Mouse (Mus musculus) kidney, postnatal 0 days (tissue): ENCODE data around the gene Etv5. TPM values are rescaled to one million over a fixed set of nuclear protein-coding genes. Genes with fewer than 3 reads are reported as not detected.

ENCODE experiments used
- ATAC-seq: fragments of 200-750 bp; cut with Nextera tagmentation; replicated peaks from 2 replicates; pipeline ENCODE4 v1.8.0; 2017; ENCODE audit warnings: low read depth, moderate number of reproducible peaks, moderate TSS enrichment, moderate library complexity; ENCODE audit not compliant: low FRiP score
- DNase-seq: peaks from one replicate; pipeline ENCODE4 v3.0.0-alpha.2; 2016; ENCODE audit warnings: low spot score
- H3K27ac ChIP-seq: fragments of 300-500 bp; sonication (generic); 2 replicates; pipeline ENCODE4 v1.5.1; 2014; ENCODE audit warnings: mild to moderate bottlenecking
- H3K27me3 ChIP-seq: fragments of 300-500 bp; sonication (generic); 2 replicates; pipeline ENCODE4 v1.6.1; 2014; ENCODE audit warnings: low read length, mixed read lengths; ENCODE audit not compliant: insufficient read depth
- H3K36me3 ChIP-seq: fragments of 300-500 bp; sonication (generic); 2 replicates; pipeline ENCODE4 v1.6.1; 2014; ENCODE audit warnings: low read length, mixed read lengths; ENCODE audit not compliant: insufficient read depth
- H3K4me1 ChIP-seq: fragments of 300-500 bp; sonication (generic); replicated peaks from 2 replicates; pipeline ENCODE4 v1.6.1; 2014; ENCODE audit warnings: antibody characterized with exemption, low read length, mixed read lengths; ENCODE audit not compliant: insufficient read depth
- H3K4me2 ChIP-seq: fragments of 300-500 bp; sonication (generic); 2 replicates; pipeline ENCODE4 v1.6.1; 2014; ENCODE audit warnings: mild to moderate bottlenecking, low read length, moderate library complexity, mixed read lengths
- H3K4me3 ChIP-seq: fragments of 300-500 bp; sonication (generic); replicated peaks from 2 replicates; pipeline ENCODE4 v1.5.1; 2014; ENCODE audit warnings: low read depth, low read length
- H3K9ac ChIP-seq: fragments of 300-500 bp; sonication (generic); 2 replicates; pipeline ENCODE4 v1.6.1; 2014; ENCODE audit warnings: low read depth, low read length
- H3K9me3 ChIP-seq: fragments of 300-500 bp; sonication (generic); replicated peaks from 2 replicates; pipeline ENCODE4 v1.6.1; 2016; ENCODE audit warnings: low read length, inconsistent platforms, mixed read lengths
- CTCF ChIP-seq: IDR thresholded peaks from 2 replicates; pipeline ENCODE4 v1.5.1; 2016; ENCODE audit warnings: antibody characterized with exemption, low read depth, mild to moderate bottlenecking, moderate library complexity
- WGBS: fragments of 180-500 bp; shearing (Covaris S2); extraction: QIAGEN DNeasy Blood & Tissue Kit; methylation state at CpG from one replicate; pipeline ENCODE4 v1.1.7; 2014; 5-methylcytosine and 5-hydroxymethylcytosine counted together
- polyA plus RNA-seq: library from polyadenylated mRNA; unstranded; fragments of >200 nt; fragmentation: Nextera tagmentation; extraction: Ambion mirVana; gene quantifications from 2 replicates; pipeline ENCODE4 v1.2.1, GENCODE M21; 2015

Gene Etv5
- polyA plus RNA-seq, 1 experiment from 2014 or later = 45.8 TPM

GRCm38 (mm10) chr16:22433944-22434343 is 5.6 kb downstream of the Etv5 start:
- DNase-seq = peak; percentile 54
- 16% methylated on average over 12 of the region's 12 CpGs for WGBS
- Histone ChIP-seq H3K36me3 (no peaks in the 10 kb centered on the region), H3K9me3 (no peaks in the 10 kb centered on the region), H3K4me1 (peaks cover 15% of the 10 kb centered on the region), H3K27ac (no peak overlapping the region; the same call in 1 of the 2 replicates), H3K27me3 (no peaks in the 10 kb centered on the region), H3K4me2 (0 out of 2 replicates have a peak overlapping the region, but pooled peaks have one; percentile 25), H3K9ac (no peak overlapping the region), H3K4me3 (no peak overlapping the region)
- no peak for ATAC-seq
- TF ChIP-seq CTCF = no peak

GRCm38 (mm10) chr16:22431773-22432172 is 7.7 kb downstream of the Etv5 start:
- Histone ChIP-seq H3K4me1 (peaks cover 15% of the 10 kb centered on the region), H3K4me2 (no peak overlapping the region), H3K9me3 (no peaks in the 10 kb centered on the region), H3K36me3 (no peaks in the 10 kb centered on the region), H3K27me3 (no peaks in the 10 kb centered on the region), H3K9ac (no peak overlapping the region), H3K27ac (no peak overlapping the region), H3K4me3 (no peak overlapping the region)
- DNase-seq (no peak), ATAC-seq (no peak)
- TF ChIP-seq CTCF = no peak
- WGBS = 86% methylated on average over 12 of the region's 12 CpGs

DNA sequence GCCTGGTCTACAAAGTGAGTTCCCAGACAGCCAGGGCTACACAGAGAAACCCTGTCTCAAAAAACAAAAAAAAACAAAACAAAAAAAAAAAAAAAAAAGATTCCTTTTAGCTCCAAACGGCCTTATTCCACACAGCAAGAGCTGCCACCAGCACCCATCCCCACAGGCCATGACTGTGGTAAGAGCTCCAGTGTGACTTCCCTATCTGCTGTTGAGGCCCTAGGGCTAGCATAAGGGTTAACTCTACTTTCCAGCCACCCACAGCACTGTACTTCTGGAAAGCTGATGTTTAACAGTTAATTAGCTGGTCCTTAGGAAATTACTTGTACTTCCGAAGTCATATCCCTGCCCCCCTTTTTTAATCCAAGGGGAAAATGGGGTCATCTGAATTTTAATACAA is 8.2 kb downstream of the Etv5 start:
- H3K9ac ChIP-seq = no peak overlapping the region
- no peak for TF ChIP-seq CTCF

GRCm38 (mm10) chr16:22430211-22430951 is 9.1 kb downstream of the Etv5 start:
- DNase-seq (no peak), ATAC-seq (no peak)
- Histone ChIP-seq H3K4me2 (0 out of 2 replicates have a peak overlapping the region, but pooled peaks have one; percentile 10), H3K9ac (no peak overlapping the region), H3K9me3 (no peaks in the 10 kb centered on the region), H3K27ac (no peak overlapping the region), H3K27me3 (no peaks in the 10 kb centered on the region), H3K36me3 (peaks cover 2% of the 10 kb centered on the region; the same call in 1 of the 2 replicates), H3K4me1 (peaks cover 15% of the 10 kb centered on the region), H3K4me3 (no peak overlapping the region)
- WGBS = 53% methylated on average over 16 of the region's 16 CpGs
- no peak for TF ChIP-seq CTCF

More for the DNA sequence above, 8.2 kb downstream of the Etv5 start:
- Histone ChIP-seq H3K9me3 (no peaks in the 10 kb centered on the region), H3K4me2 (no peak overlapping the region), H3K36me3 (no peaks in the 10 kb centered on the region), H3K27ac (no peak overlapping the region), H3K27me3 (no peaks in the 10 kb centered on the region), H3K4me3 (no peak overlapping the region), H3K4me1 (peaks cover 15% of the 10 kb centered on the region)
- WGBS = 61% methylated on average over 2 of the region's 2 CpGs
- no peak for ATAC-seq
- DNase-seq = no peak

GRCm38 (mm10) chr16:22429377-22429776 is 10.1 kb downstream of the Etv5 start:
- no peak; the same call in 1 of the 2 replicates for TF ChIP-seq CTCF
- DNase-seq = no peak
- peaks cover 6% of the 10 kb centered on the region; the same call in 1 of the 2 replicates for H3K36me3 ChIP-seq
- H3K9me3 ChIP-seq = no peaks in the 10 kb centered on the region
- 0 out of 2 replicates have a peak overlapping the region, but pooled peaks have one; percentile 4 for H3K4me3 ChIP-seq
- H3K27me3 ChIP-seq = no peaks in the 10 kb centered on the region
- H3K9ac ChIP-seq = no peak overlapping the region
- peak overlapping the region; percentile 15; the same call in 1 of the 2 replicates for H3K27ac ChIP-seq
- 0 out of 2 replicates have a peak, but pooled peaks have one; percentile 21 for ATAC-seq
- WGBS = 18% methylated on average over 8 of the region's 8 CpGs
- H3K4me2 ChIP-seq = peak overlapping the region; percentile 50
- H3K4me1 ChIP-seq = peaks cover 15% of the 10 kb centered on the region

DNA sequence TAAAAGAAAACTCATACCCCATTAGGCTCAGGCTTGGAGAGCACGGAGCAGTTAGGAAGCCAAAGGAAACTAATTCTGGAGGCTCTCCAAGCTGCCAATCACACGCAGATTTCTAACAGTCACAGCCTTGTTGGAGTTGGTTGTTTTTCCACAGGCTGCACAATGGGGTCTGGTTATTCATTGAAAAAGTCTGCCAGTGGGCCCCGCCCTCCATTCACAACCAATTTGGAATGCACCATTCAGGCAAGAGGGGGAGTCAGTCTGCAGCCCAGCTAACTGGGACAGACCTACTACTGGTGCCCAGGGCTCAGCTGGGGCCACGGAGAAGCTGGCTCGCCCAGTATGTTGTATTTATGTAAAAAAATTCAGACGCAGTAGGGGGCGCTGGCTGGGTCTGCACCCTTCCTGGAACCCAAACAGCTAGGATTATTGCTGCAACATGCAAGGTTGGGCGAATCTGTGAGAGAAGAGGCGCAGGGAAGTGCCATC is 10.6 kb downstream of the Etv5 start:
- 8% methylated on average over 9 of the region's 9 CpGs for WGBS
- Histone ChIP-seq H3K4me3 (0 out of 2 replicates have a peak overlapping the region, but pooled peaks have one; percentile 4), H3K36me3 (peaks cover 6% of the 10 kb centered on the region; the same call in 1 of the 2 replicates), H3K9ac (no peak overlapping the region), H3K27ac (peak overlapping the region; percentile 15), H3K27me3 (no peaks in the 10 kb centered on the region), H3K4me1 (peaks cover 15% of the 10 kb centered on the region), H3K4me2 (peak overlapping the region; percentile 50), H3K9me3 (no peaks in the 10 kb centered on the region)
- DNase-seq (peak; percentile 93), ATAC-seq (peak; percentile 87)
- TF ChIP-seq CTCF = peak; percentile 59
